Mouse (Mus musculus) CH12.LX (cell line): ENCODE data around the gene Pgap3. TPM values are rescaled to one million over a fixed set of nuclear protein-coding genes. Genes with fewer than 3 reads are reported as not detected.

Experiments used
- DNase-seq: peaks from one replicate; pipeline ENCODE4 v3.0.0-alpha.2; 2013; ENCODE audit errors: extremely low read depth
- H3K27ac ChIP-seq: 2 replicates; pipeline ENCODE4 v1.5.1; 2012; ENCODE audit warnings: low read depth, mild to moderate bottlenecking, control low read depth, moderate library complexity; ENCODE audit not compliant: insufficient read depth
- H3K27me3 ChIP-seq: replicated peaks from 2 replicates; pipeline ENCODE3; 2012; ENCODE audit warnings: inconsistent platforms
- H3K36me3 ChIP-seq, 2 experiments: replicated peaks in 1 of 2; 2 replicates each; pipeline versions ENCODE3 to v1.6.1; 2012; ENCODE audit warnings: inconsistent platforms in 1 of 2, low read length in 1 of 2, mild to moderate bottlenecking in 1 of 2, mixed read lengths in 1 of 2, moderate library complexity in 1 of 2; ENCODE audit not compliant: control insufficient read depth in 1 of 2, insufficient read depth in 1 of 2
- H3K4me1 ChIP-seq, 2 experiments: 2 replicates each; pipeline ENCODE4 v1.6.1; 2012; ENCODE audit warnings: inconsistent platforms in 1 of 2, moderate library complexity in 1 of 2; ENCODE audit not compliant: insufficient read depth in 2 of 2, control insufficient read depth in 1 of 2
- H3K4me2 ChIP-seq: 2 replicates; pipeline ENCODE4 v1.6.1; 2012; ENCODE audit warnings: low read depth, mild to moderate bottlenecking, control low read depth; ENCODE audit not compliant: poor library complexity, insufficient read depth, severe bottlenecking
- H3K4me3 ChIP-seq, 3 experiments: fragments of 150-350 bp in 1 of 3; sonication (generic) in 1 of 3; replicated peaks in 1 of 3; 2 replicates each; pipeline versions ENCODE3 to v1.5.1; 2011 to 2012; ENCODE audit warnings: low read depth in 2 of 3, low read length in 2 of 3, mild to moderate bottlenecking in 2 of 3, moderate library complexity in 2 of 3, control low read depth in 1 of 3, improper control_type of control experiment in 1 of 3, inconsistent platforms in 1 of 3, mixed read lengths in 1 of 3; ENCODE audit not compliant: poor library complexity in 1 of 3
- H3K79me2 ChIP-seq: replicated peaks from 2 replicates; pipeline ENCODE4 v1.6.1; 2012; ENCODE audit warnings: mild to moderate bottlenecking, moderate library complexity; ENCODE audit not compliant: control insufficient read depth, poor library complexity, insufficient read depth, severe bottlenecking; ENCODE audit errors: extremely low read depth
- H3K9ac ChIP-seq: 2 replicates; pipeline ENCODE4 v1.6.1; 2012; ENCODE audit warnings: low read depth, mild to moderate bottlenecking, control low read depth, moderate library complexity; ENCODE audit not compliant: insufficient read depth
- H3K9me3 ChIP-seq: replicated peaks from 2 replicates; pipeline ENCODE3; 2012; ENCODE audit warnings: low read length, inconsistent platforms, mixed read lengths
- CHD2 ChIP-seq: IDR thresholded peaks from 2 replicates; pipeline ENCODE4 v1.6.1; 2011; ENCODE audit warnings: low read length, improper control_type of control experiment
- CTCF ChIP-seq, 2 experiments: IDR thresholded peaks in 1 of 2; conservative IDR thresholded peaks in 1 of 2; 2 replicates each; pipeline ENCODE4 v1.5.1; 2011 to 2012; ENCODE audit warnings: low read depth in 2 of 2, low read length in 2 of 2, improper control_type of control experiment in 1 of 2, inconsistent platforms in 1 of 2, mild to moderate bottlenecking in 1 of 2, moderate library complexity in 1 of 2
- ETS1 ChIP-seq: conservative IDR thresholded peaks from 2 replicates; pipeline ENCODE4 v1.6.1; 2012; ENCODE audit warnings: low read depth, mild to moderate bottlenecking, inconsistent platforms, low read length, improper control_type of control experiment, moderate library complexity
- HCFC1 ChIP-seq: IDR thresholded peaks from 2 replicates; pipeline ENCODE4 v1.6.1; 2012; ENCODE audit warnings: low read depth, mild to moderate bottlenecking, inconsistent platforms, low read length, improper control_type of control experiment
- MYC ChIP-seq: IDR thresholded peaks from 2 replicates; pipeline ENCODE4 v1.6.1; 2011; ENCODE audit warnings: low read depth, mild to moderate bottlenecking, improper control_type of control experiment, low read length
- NELFE ChIP-seq: IDR thresholded peaks from 2 replicates; pipeline ENCODE4 v1.6.1; 2011; ENCODE audit warnings: low read depth, low read length, improper control_type of control experiment
- POLR2A ChIP-seq: IDR thresholded peaks from 2 replicates; pipeline ENCODE4 v1.6.1; 2011; ENCODE audit warnings: low read depth, mild to moderate bottlenecking, improper control_type of control experiment, low read length
- POLR2AphosphoS2 ChIP-seq: IDR thresholded peaks from 2 replicates; pipeline ENCODE4 v1.6.1; 2011; ENCODE audit warnings: low read depth, low read length, improper control_type of control experiment
- RAD21 ChIP-seq: IDR thresholded peaks from 2 replicates; pipeline ENCODE4 v1.6.1; 2011; ENCODE audit warnings: low read depth, mild to moderate bottlenecking, low read length, improper control_type of control experiment, moderate library complexity
- RCOR1 ChIP-seq: conservative IDR thresholded peaks from 2 replicates; pipeline ENCODE4 v1.6.1; 2012; ENCODE audit warnings: low read depth, mild to moderate bottlenecking, inconsistent platforms, low read length, improper control_type of control experiment
- SMC3 ChIP-seq: IDR thresholded peaks from 2 replicates; pipeline ENCODE4 v1.6.1; 2011; ENCODE audit warnings: low read depth, low read length, improper control_type of control experiment
- ZC3H11A ChIP-seq: IDR thresholded peaks from 2 replicates; pipeline ENCODE4 v1.6.1; 2012; ENCODE audit warnings: low read depth, mild to moderate bottlenecking, inconsistent platforms, low read length, improper control_type of control experiment
- dilution Hi-C: fragments of 300-500 bp; cut with MboI; formaldehyde crosslinking; loops from 2 replicates; pipeline ENCODE4 v1.14.3; 2020; ENCODE audit warnings: low sequenced_read_pairs; ENCODE audit not compliant: extremely low pct_unique_long_range_greater_than_20kb, extremely low pct_ligation_motif_present
- in situ Hi-C: fragments of 300-500 bp; cut with MboI; formaldehyde crosslinking; loops from 3 replicates; pipeline ENCODE4 v1.14.3; 2019; ENCODE audit warnings: low sequenced_read_pairs, low pct_ligation_motif_present, low pct_unique_long_range_greater_than_20kb, mixed read lengths
- polyA plus RNA-seq: library from polyadenylated mRNA; unstranded; fragments of >175 nt; gene quantifications from 2 replicates; pipeline ENCODE4 v1.2.1, GENCODE M21; 2012; ENCODE audit warnings: low read depth; ENCODE audit not compliant: insufficient read length
- total RNA-seq, 2 experiments: library from RNA; depleted of rRNA; stranded (reverse); fragments of 300-350 nt in 1 of 2; fragments of >200 nt in 1 of 2; gene quantifications; 2 replicates each; pipeline ENCODE4 v1.2.3; 2012 to 2014

The Pgap3 gene
- total and polyA plus RNA-seq, 3 experiments = 3.3 to 6.9 (median 6.5) TPM

GRCm38 (mm10) chr11:98374266-98374665 lies 26.0 kb downstream of the Pgap3 start:
- in situ Hi-C loops = no loop called here
- H3K4me3 ChIP-seq = no peak overlapping the region
- H3K4me2 ChIP-seq = no peak overlapping the region
- dilution Hi-C loops = no loop called here
- H3K9me3 ChIP-seq = no peaks in the 10 kb centered on the region
- no peak for DNase-seq
- H3K9ac ChIP-seq = no peak overlapping the region
- H3K27me3 ChIP-seq = no peaks in the 10 kb centered on the region
- TF ChIP-seq POLR2AphosphoS2 = no peak
- TF ChIP-seq, all 38 proteins: peak for 0
- H3K36me3 ChIP-seq = peaks cover 50 to 85% of the 10 kb centered on the region in 2 experiments
- no peaks in the 10 kb centered on the region for H3K4me1 ChIP-seq
- H3K79me2 ChIP-seq = no peaks in the 10 kb centered on the region; the same call in 1 of the 2 replicates
- H3K27ac ChIP-seq = no peak overlapping the region

GRCm38 (mm10) chr11:98373244-98373643 lies 27.0 kb downstream of the Pgap3 start:
- Histone ChIP-seq H3K36me3 (peaks cover 40 to 75% of the 10 kb centered on the region in 2 experiments), H3K9me3 (no peaks in the 10 kb centered on the region), H3K9ac (no peak overlapping the region), H3K4me1 (no peaks in the 10 kb centered on the region), H3K79me2 (no peaks in the 10 kb centered on the region; the same call in 1 of the 2 replicates), H3K4me3 (no peak overlapping the region), H3K4me2 (no peak overlapping the region), H3K27ac (no peak overlapping the region), H3K27me3 (no peaks in the 10 kb centered on the region)
- no peak for DNase-seq
- dilution Hi-C loops = no loop called here
- TF ChIP-seq RCOR1 (no peak), POLR2A (no peak), CHD2 (no peak)
- in situ Hi-C loops = no loop called here

- no peaks in the 10 kb centered on the region for H3K9me3 ChIP-seq
- in situ Hi-C loops (no loop called here), dilution Hi-C loops (no loop called here)
- peak; percentile 84 for DNase-seq
- H3K4me3 ChIP-seq = no peak overlapping the region
- H3K9ac ChIP-seq = no peak overlapping the region
- H3K27me3 ChIP-seq = no peaks in the 10 kb centered on the region
- peaks cover 31 to 72% of the 10 kb centered on the region in 2 experiments for H3K36me3 ChIP-seq
- H3K4me1 ChIP-seq = no peaks in the 10 kb centered on the region; a peak in 1 of 4 replicates
- no peak overlapping the region for H3K27ac ChIP-seq
- no peak overlapping the region for H3K4me2 ChIP-seq
- H3K79me2 ChIP-seq = no peaks in the 10 kb centered on the region; the same call in 1 of the 2 replicates
- TF ChIP-seq ZC3H11A (peak; percentile 17; the same call in 1 of the 2 replicates), MYC (0 out of 2 replicates have a peak, but pooled peaks have one; percentile 21), CTCF (conservative IDR thresholded peaks at IDR 0.05 in 1 of 2, IDR thresholded peaks at IDR 0.05 in 1 of 2; ENCODE audit: low read depth in 2 of 2, low read length in 2 of 2) (peak; percentile 96 to 99), HCFC1 (no peak), NELFE (peak; percentile 39; the same call in 1 of the 2 replicates), ETS1 (no peak), RAD21 (peak; percentile 57), SMC3 (peak; percentile 87)
Measured at GRCm38 (mm10) chr11:98372406-98372805, 27.9 kb downstream of the Pgap3 start.
